Comparison of ENCODE assay signal across 8 mouse cellular contexts in the genomic region with DNA sequence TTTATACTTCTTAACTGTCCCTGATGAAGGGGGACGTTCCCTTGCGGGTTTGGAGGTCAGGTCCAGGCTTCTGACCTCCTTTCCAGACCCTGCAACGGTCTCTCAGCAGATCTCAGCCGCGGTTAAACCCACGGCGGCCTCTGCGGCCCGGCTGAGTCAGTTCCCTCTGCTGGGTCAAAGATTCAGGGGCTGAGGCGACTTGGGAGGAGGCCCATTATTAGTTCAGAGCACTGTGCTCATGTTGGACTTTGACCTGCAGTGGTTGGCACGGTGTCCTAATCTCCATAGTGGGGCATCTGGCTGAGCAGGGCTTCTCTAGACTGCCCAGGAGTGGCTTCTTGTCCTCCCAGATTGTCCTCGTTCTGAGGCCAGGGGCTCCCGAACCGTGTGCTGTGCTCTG. TPM values are rescaled to one million over a fixed set of nuclear protein-coding genes. Genes with fewer than 3 reads are reported as not detected.
DNase-seq lines count a peak whose midpoint lies in the region; ATAC-seq and TF ChIP-seq lines count a peak whose summit lies in the region.

No protein-coding gene starts in this region.

- peak overlapping the region; percentile 77 for H3K4me2 ChIP-seq in hindbrain, embryonic 11.5 days (replicated peaks; ENCODE audit: low read depth, low read length)
- H3K4me2 ChIP-seq in limb, embryonic 14.5 days (replicated peaks; ENCODE audit: low read depth, low read length, severe bottlenecking) = peak overlapping the region; percentile 93
- peak overlapping the region; percentile 73 for H3K4me2 ChIP-seq in midbrain, embryonic 15.5 days

- WGBS in heart, embryonic 10.5 days = 6% methylated on average over 14 of the region's 14 CpGs
- 10% methylated on average over 14 of the region's 14 CpGs for WGBS in hindbrain, embryonic 11.5 days
- WGBS in limb, embryonic 14.5 days = 8% methylated on average over 14 of the region's 14 CpGs
- 8% methylated on average over 14 of the region's 14 CpGs for WGBS in midbrain, embryonic 15.5 days

- H3K9me3 ChIP-seq in heart, embryonic 10.5 days = no peaks in the 10 kb centered on the region
- H3K9me3 ChIP-seq in hindbrain, embryonic 11.5 days (ENCODE audit: control insufficient read depth, low read length) = no peaks in the 10 kb centered on the region
- H3K9me3 ChIP-seq in limb, embryonic 14.5 days (ENCODE audit: control insufficient read depth, low read length) = no peaks in the 10 kb centered on the region
- no peaks in the 10 kb centered on the region for H3K9me3 ChIP-seq in midbrain, embryonic 15.5 days

- peaks cover 13% of the 10 kb centered on the region for H3K27me3 ChIP-seq in heart, embryonic 10.5 days (ENCODE audit: insufficient read depth, poor library complexity, severe bottlenecking)
- H3K27me3 ChIP-seq in hindbrain, embryonic 11.5 days (ENCODE audit: control insufficient read depth, insufficient read depth, low read length) = no peaks in the 10 kb centered on the region
- H3K27me3 ChIP-seq in limb, embryonic 14.5 days (ENCODE audit: control insufficient read depth, insufficient read depth, low read length) = no peaks in the 10 kb centered on the region
- peaks cover 5% of the 10 kb centered on the region; the same call in 1 of the 2 replicates for H3K27me3 ChIP-seq in midbrain, embryonic 15.5 days (replicated peaks)

- ATAC-seq in hindbrain, embryonic 11.5 days (ENCODE audit: low FRiP score) = no peak
- no peak for ATAC-seq in limb, embryonic 14.5 days (ENCODE audit: low FRiP score, low read depth)
- ATAC-seq in midbrain, embryonic 15.5 days (replicated peaks) = no peak

- peak overlapping the region; percentile 76 for H3K27ac ChIP-seq in heart, embryonic 10.5 days
- H3K27ac ChIP-seq in hindbrain, embryonic 11.5 days (ENCODE audit: low read depth, low read length) = no peak overlapping the region
- no peak overlapping the region for H3K27ac ChIP-seq in limb, embryonic 14.5 days (replicated peaks; ENCODE audit: low read depth, low read length)
- H3K27ac ChIP-seq in midbrain, embryonic 15.5 days = no peak overlapping the region

- intact Hi-C loops in heart, postnatal 25 days (cut with DNase I) = no loop called here

- no peak for DNase-seq in heart, embryonic 10.5 days (ENCODE audit: low spot score)
- no peak for DNase-seq in heart, postnatal 25 days (ENCODE audit: low spot score)
- peak; percentile 56 to 61 for DNase-seq in cerebellum, postnatal 25 days
- no peak for DNase-seq in hindbrain, embryonic 11.5 days (ENCODE audit: low spot score)
- no peak for DNase-seq in limb, embryonic 14.5 days (ENCODE audit: low spot score)
- no peak for DNase-seq in frontal cortex, postnatal 10 days (ENCODE audit: low spot score in 2 of 2)
- no peak for DNase-seq in left cerebral cortex, adult 18-20 months (ENCODE audit: low spot score in 2 of 2)

- H3K36me3 ChIP-seq in heart, embryonic 10.5 days = peaks cover 29% of the 10 kb centered on the region
- peaks cover 13% of the 10 kb centered on the region; the same call in 1 of the 2 replicates for H3K36me3 ChIP-seq in hindbrain, embryonic 11.5 days (ENCODE audit: control insufficient read depth, insufficient read depth, low read length)
- H3K36me3 ChIP-seq in limb, embryonic 14.5 days (ENCODE audit: control insufficient read depth, insufficient read depth, low read length) = peaks cover 27% of the 10 kb centered on the region
- H3K36me3 ChIP-seq in midbrain, embryonic 15.5 days (replicated peaks) = peaks cover 17% of the 10 kb centered on the region

- H3K4me3 ChIP-seq in heart, embryonic 10.5 days = peak overlapping the region; percentile 77
- H3K4me3 ChIP-seq in hindbrain, embryonic 11.5 days (ENCODE audit: low read depth, low read length) = peak overlapping the region; percentile 52
- peak overlapping the region; percentile 62 for H3K4me3 ChIP-seq in limb, embryonic 14.5 days (replicated peaks; ENCODE audit: low read length)
- H3K4me3 ChIP-seq in midbrain, embryonic 15.5 days = peak overlapping the region; percentile 45

- H3K4me1 ChIP-seq in heart, embryonic 10.5 days = peaks cover 48% of the 10 kb centered on the region
- 0 out of 2 replicates have a peak, but pooled peaks cover 2% of the 10 kb centered on the region for H3K4me1 ChIP-seq in hindbrain, embryonic 11.5 days (replicated peaks; ENCODE audit: control insufficient read depth, insufficient read depth, low read length)
- H3K4me1 ChIP-seq in limb, embryonic 14.5 days (ENCODE audit: control insufficient read depth, insufficient read depth, low read length) = peaks cover 16% of the 10 kb centered on the region
- H3K4me1 ChIP-seq in midbrain, embryonic 15.5 days = peaks cover 21% of the 10 kb centered on the region

- TF ChIP-seq POLR2A in limb, embryonic 14.5 days (IDR thresholded peaks at IDR 0.05; ENCODE audit: borderline replicate concordance, extremely low read depth, insufficient read depth, insufficient read length) = no peak

- H3K9ac ChIP-seq in hindbrain, embryonic 11.5 days (ENCODE audit: low read depth, low read length) = peak overlapping the region; percentile 51; the same call in 1 of the 2 replicates
- H3K9ac ChIP-seq in limb, embryonic 14.5 days (ENCODE audit: low read depth, low read length, severe bottlenecking) = peak overlapping the region; percentile 68
- no peak overlapping the region; the same call in 1 of the 2 replicates for H3K9ac ChIP-seq in midbrain, embryonic 15.5 days

RNA-seq across cellular contexts. Expression of gene Ttyh2, which starts 1.2 kb away (rescaled TPM):
- polyA plus RNA-seq in heart, embryonic 10.5 days (2016; fragmentation: Nextera tagmentation; extraction: Ambion mirVana) = 4.8 and 4.9 TPM in 2 replicates
- 1 to 10 TPM; 5.3 to 5.8 TPM for total RNA-seq in heart, postnatal 25 days (2021)
- polyA plus RNA-seq in hindbrain, embryonic 11.5 days (2014; fragmentation: Nextera tagmentation; extraction: Ambion mirVana) = 15.3 and 16.0 TPM in 2 replicates
- 16.9 and 21.3 TPM in 2 replicates for polyA plus RNA-seq in limb, embryonic 14.5 days (2012; rRNA removed)
- polyA plus RNA-seq in limb, embryonic 14.5 days (2014; fragmentation: Nextera tagmentation; extraction: Ambion mirVana) = 21.7 and 25.9 TPM in 2 replicates
- polyA plus RNA-seq in midbrain, embryonic 15.5 days (2015; fragmentation: Nextera tagmentation; extraction: Ambion mirVana) = 29.4 and 32.3 TPM in 2 replicates
- total RNA-seq in left cerebral cortex, adult 18-20 months (2021) = 10 to 100 TPM; 17.8 to 21.5 TPM

RNA-seq across cellular contexts. Expression of gene Rpl38, which starts 8.1 kb away (rescaled TPM):
- 789 and 902 TPM in 2 replicates for polyA plus RNA-seq in heart, embryonic 10.5 days (2016; fragmentation: Nextera tagmentation; extraction: Ambion mirVana)
- total RNA-seq in heart, postnatal 25 days (2021) = 100 to 1,000 TPM; 532 to 566 TPM
- polyA plus RNA-seq in hindbrain, embryonic 11.5 days (2014; fragmentation: Nextera tagmentation; extraction: Ambion mirVana) = 833 and 865 TPM in 2 replicates
- polyA plus RNA-seq in limb, embryonic 14.5 days (2012; rRNA removed) = 1,565 and 2,419 TPM in 2 replicates
- 1,011 and 1,139 TPM in 2 replicates for polyA plus RNA-seq in limb, embryonic 14.5 days (2014; fragmentation: Nextera tagmentation; extraction: Ambion mirVana)
- 628 and 640 TPM in 2 replicates for polyA plus RNA-seq in midbrain, embryonic 15.5 days (2015; fragmentation: Nextera tagmentation; extraction: Ambion mirVana)
- total RNA-seq in left cerebral cortex, adult 18-20 months (2021) = 1,000 to 10,000 TPM in 1 of 2 experiments, 100 to 1,000 TPM in 1; 952 to 1,003 TPM

RNA-seq across cellular contexts. Expression of gene Dnaic2, which starts 50.8 kb away (rescaled TPM):
- 0.19 and 0.53 TPM in 2 replicates for polyA plus RNA-seq in heart, embryonic 10.5 days (2016; fragmentation: Nextera tagmentation; extraction: Ambion mirVana)
- under 1 TPM; 0.13 to 0.25 TPM for total RNA-seq in heart, postnatal 25 days (2021)
- polyA plus RNA-seq in hindbrain, embryonic 11.5 days (2014; fragmentation: Nextera tagmentation; extraction: Ambion mirVana) = 4.6 and 4.8 TPM in 2 replicates
- polyA plus RNA-seq in limb, embryonic 14.5 days (2012; rRNA removed) = 1.6 and 1.7 TPM in 2 replicates
- 0.55 and 0.86 TPM in 2 replicates for polyA plus RNA-seq in limb, embryonic 14.5 days (2014; fragmentation: Nextera tagmentation; extraction: Ambion mirVana)
- polyA plus RNA-seq in midbrain, embryonic 15.5 days (2015; fragmentation: Nextera tagmentation; extraction: Ambion mirVana) = 3.0 and 3.4 TPM in 2 replicates
- total RNA-seq in left cerebral cortex, adult 18-20 months (2021) = 1 to 10 TPM; 1.2 to 1.4 TPM

Comparison
In these comparisons a context has a peak if more than half of its experiments do, and no peak if none do; other contexts are left out.
1. DNase-seq: peak in cerebellum, postnatal 25 days (2 of 2); none in heart, embryonic 10.5 days (single experiment), heart, postnatal 25 days (single experiment), hindbrain, embryonic 11.5 days (single experiment), limb, embryonic 14.5 days (single experiment), frontal cortex, postnatal 10 days (0 of 2) and left cerebral cortex, adult 18-20 months (0 of 2).
2. Peak in every context shown above with its lines, with median percentiles within 50 percentile points of each other: H3K4me3 ChIP-seq and H3K4me2 ChIP-seq.